Mouse (Mus musculus) lung, adult 2 months (tissue): Measurements from ENCODE around the gene Krtap27-1. TPM values are rescaled to one million over a fixed set of nuclear protein-coding genes. Genes with fewer than 3 reads are reported as not detected.

ENCODE experiments used
- DNase-seq: peaks from one replicate; pipeline ENCODE4 v3.0.0; 2022
- H3K4me1 ChIP-seq: fragments of 200-500 bp; 2 replicates; pipeline ENCODE4 v1.6.1; 2011; ENCODE audit warnings: low read length; ENCODE audit not compliant: control insufficient read depth, insufficient read depth
- H3K4me3 ChIP-seq: fragments of 200-500 bp; replicated peaks from 2 replicates; pipeline ENCODE3; 2011; ENCODE audit warnings: low read depth, mild to moderate bottlenecking, control low read depth, low read length; ENCODE audit errors: extremely low read depth
- CTCF ChIP-seq: fragments of 200-500 bp; IDR thresholded peaks from 2 replicates; pipeline ENCODE4 v1.5.1; 2011; ENCODE audit warnings: mild to moderate bottlenecking, low read length, control low read depth; ENCODE audit not compliant: insufficient read depth
- POLR2A ChIP-seq: fragments of 200-500 bp; IDR thresholded peaks from 2 replicates; pipeline ENCODE4 v1.6.1; 2011; ENCODE audit warnings: low read depth, mild to moderate bottlenecking, control low read depth, low read length, borderline replicate concordance; ENCODE audit errors: extremely low read depth
- WGBS: fragments of 180-500 bp; shearing (Covaris S2); methylation state at CpG from one replicate; pipeline ENCODE4 v1.1.7; 2018; 5-methylcytosine and 5-hydroxymethylcytosine counted together
- polyA plus RNA-seq: library from polyadenylated mRNA; depleted of rRNA; stranded (reverse); fragments of >200 nt; gene quantifications from 2 replicates; pipeline ENCODE4 v1.2.3, GENCODE M21; 2012; rRNA removed

Gene Krtap27-1
- polyA plus RNA-seq, 1 experiment: not detected

DNA sequence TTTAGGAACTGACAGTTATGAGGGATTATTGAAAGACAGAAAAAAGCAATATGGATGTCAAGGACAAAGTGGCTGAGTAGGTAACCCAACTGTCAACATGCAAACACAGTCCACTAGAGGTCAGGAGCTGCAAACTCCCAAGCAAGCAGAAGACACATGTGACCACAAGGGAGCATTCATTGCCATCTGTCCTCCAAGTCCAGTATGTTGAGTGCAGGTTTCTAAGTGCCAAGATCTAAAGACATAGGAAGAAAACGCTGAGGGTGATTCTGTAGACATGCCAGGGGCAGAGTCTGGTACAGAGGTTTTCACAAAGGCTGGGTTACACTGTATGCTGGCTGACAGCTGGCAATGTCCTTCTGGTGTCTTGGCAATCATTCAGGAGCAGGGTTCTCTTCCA, 14.0 kb downstream of the Krtap27-1 start:
- WGBS: 41% methylated on average over 1 of the region's 1 CpGs

DNA sequence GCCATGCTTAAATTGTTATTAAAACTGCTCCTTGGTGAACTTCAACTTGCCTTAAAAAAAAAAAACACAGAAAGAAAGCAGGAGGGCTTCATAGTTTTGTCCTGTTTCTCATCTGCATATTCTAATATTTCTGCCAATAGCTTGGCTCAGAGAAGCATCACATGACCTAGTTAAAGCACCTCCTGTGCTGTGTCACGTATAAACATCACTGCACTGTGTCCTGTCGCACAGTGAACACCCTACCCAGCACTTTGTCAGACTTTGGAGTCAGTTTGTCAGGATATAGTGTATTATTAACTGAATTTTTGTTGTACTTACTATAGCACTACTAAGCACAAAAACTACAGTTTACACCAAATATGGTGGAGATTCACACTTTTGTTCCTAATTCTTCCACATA, 19.5 kb downstream of the Krtap27-1 start:
- DNase-seq: no peak
- WGBS: 54% methylated on average over 2 of the region's 2 CpGs
- TF ChIP-seq POLR2A (no peak), CTCF (no peak)
- Histone ChIP-seq H3K4me3 (no peak overlapping the region), H3K4me1 (no peaks in the 10 kb centered on the region)

More for the DNA sequence above, 14.0 kb downstream of the Krtap27-1 start:
- H3K4me1 ChIP-seq: no peaks in the 10 kb centered on the region
- no peak overlapping the region for H3K4me3 ChIP-seq
- DNase-seq: no peak
- TF ChIP-seq CTCF: no peak
- no peak for TF ChIP-seq POLR2A

DNA sequence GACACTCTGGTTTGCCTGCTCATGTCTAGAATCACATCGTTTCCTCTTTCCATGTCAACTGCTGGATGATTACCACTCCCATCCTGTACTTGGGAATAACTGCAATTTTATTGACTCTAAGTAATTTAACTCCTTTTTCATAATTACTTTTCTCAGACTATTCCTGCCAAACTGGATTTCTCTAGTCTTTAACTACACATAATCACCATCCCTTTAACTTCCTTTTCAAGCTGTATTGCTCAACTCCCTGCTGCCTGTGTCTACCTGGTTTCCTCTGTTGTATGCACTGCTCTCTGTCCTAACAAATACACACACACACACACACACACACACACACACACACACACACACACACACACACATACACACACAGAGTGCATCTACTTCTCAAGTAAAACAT, 20.4 kb downstream of the Krtap27-1 start:
- WGBS: 46% methylated on average over 1 of the region's 1 CpGs
- no peak overlapping the region for H3K4me3 ChIP-seq
- DNase-seq: no peak
- no peaks in the 10 kb centered on the region for H3K4me1 ChIP-seq
- TF ChIP-seq POLR2A: no peak
- TF ChIP-seq CTCF: no peak

DNA sequence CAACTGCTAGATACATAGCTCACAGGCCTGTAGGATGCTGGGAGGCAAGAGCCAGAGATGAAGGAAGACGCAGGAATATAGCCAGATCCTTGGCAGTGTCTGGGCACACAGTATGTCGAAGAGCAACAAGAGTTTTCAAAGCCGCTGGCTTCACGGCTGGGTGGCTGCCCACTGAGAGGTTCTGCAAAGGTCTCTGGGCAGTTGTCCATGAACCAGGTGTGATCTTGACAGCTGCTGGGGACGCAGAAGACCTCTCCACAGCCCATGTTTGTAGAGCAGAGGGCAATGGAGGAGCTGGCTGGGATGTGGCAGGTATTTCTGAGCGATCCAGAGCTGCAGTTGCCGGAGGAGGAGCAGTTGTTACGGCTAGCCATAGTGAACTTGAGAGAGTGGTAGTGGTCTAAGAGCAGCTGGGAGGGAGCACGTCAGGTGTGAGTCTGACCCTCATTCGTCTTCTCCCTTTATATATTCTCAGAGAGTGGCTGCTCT, 24.1 kb downstream of the Krtap27-1 start, which contains the start of gene Krtap26-1:
Krtap26-1 (minus strand) TSS at position 439 of the 489 bp plus-strand sequence.
- no peak within 1 kb of the TSS for H3K4me3 ChIP-seq
- no peaks in the 10 kb centered on the region for H3K4me1 ChIP-seq
- no peak for TF ChIP-seq CTCF
- no peak for TF ChIP-seq POLR2A
- 87% methylated on average over 10 of the region's 10 CpGs for WGBS
- no peak for DNase-seq

DNA sequence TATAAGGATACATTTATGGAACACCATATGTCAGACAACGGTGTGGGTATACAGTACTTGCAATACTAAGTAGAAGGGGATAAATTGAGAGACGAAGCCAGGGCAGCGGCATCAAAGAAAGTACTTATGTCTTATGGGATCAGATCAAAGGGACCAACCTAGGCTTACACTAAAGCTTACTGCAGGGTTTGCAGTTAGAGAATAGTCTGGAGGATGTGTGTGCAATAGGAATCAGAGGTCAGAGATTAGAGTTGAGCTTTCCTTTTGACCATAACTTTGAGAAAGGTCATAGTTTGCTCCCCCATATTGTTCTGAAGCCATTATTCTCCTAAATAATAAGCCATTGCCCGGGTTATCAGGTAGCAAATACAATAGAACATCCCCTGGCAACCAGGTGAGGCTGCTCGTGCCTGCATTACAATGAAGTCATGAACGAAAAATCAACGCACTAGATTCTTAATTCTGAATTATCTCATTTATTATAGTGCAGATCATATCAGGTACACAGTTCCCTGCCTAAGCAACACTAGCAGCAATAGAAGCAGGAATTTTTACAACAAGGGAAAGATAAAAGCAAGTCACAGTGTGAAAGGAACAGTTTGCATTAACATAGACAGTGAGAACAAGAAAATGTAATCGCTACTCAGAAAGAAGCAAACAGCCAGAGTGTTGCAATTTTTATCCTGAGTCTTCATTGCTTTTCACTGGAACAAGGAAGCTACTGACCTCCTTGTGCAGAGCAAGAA, 24.9 kb downstream of the Krtap27-1 start:
- 71% methylated on average over 8 of the region's 8 CpGs for WGBS
- H3K4me1 ChIP-seq: no peaks in the 10 kb centered on the region
- TF ChIP-seq POLR2A (no peak), CTCF (no peak)
- no peak overlapping the region for H3K4me3 ChIP-seq
- no peak for DNase-seq

DNA sequence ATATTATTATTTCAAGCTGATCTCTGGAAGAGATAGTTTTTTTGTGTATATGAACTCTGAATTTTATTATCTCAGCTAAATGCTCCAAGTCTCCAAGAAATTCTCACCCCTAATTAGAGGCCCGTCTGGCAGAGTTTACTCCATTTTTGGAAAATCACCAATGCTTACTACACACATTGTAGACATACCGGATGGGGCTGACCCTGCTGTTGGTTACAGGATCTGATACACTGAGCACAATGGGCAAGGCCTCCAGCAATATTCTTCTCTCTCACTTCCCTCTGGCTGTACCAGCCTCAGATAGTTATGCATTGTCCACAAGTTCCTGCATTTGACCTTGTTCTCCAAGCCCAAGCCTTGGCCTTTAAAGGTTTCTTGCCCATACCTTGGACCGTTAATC, 31.4 kb downstream of the Krtap27-1 start:
- TF ChIP-seq POLR2A: no peak
- TF ChIP-seq CTCF: no peak
- DNase-seq: no peak
- H3K4me3 ChIP-seq: no peak overlapping the region
- H3K4me1 ChIP-seq: no peaks in the 10 kb centered on the region
- 64% methylated on average over 3 of the region's 3 CpGs for WGBS

DNA sequence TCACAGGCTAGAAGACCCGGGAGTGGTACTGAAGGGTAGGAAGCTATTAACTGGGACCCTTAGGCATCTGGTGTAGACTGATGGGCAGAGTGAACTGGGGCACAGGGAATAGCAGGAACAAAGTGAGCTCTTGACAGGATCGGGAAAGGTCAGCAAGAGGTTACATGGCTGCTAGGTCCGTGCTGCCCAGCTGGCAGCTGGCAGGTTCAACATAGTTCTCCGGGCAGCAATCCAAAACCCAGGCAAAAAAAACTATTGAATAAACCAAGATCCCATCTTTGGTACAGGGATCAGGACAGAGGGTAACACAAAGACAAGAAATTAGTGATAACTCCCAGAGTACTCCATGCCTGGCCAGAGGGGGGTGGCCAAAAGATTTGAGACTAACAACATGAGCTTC, 36.3 kb downstream of the Krtap27-1 start:
- Histone ChIP-seq H3K4me1 (no peaks in the 10 kb centered on the region), H3K4me3 (no peak overlapping the region)
- DNase-seq: no peak
- WGBS: 23% methylated on average over 4 of the region's 4 CpGs
- TF ChIP-seq POLR2A: no peak
- TF ChIP-seq CTCF: no peak

DNA sequence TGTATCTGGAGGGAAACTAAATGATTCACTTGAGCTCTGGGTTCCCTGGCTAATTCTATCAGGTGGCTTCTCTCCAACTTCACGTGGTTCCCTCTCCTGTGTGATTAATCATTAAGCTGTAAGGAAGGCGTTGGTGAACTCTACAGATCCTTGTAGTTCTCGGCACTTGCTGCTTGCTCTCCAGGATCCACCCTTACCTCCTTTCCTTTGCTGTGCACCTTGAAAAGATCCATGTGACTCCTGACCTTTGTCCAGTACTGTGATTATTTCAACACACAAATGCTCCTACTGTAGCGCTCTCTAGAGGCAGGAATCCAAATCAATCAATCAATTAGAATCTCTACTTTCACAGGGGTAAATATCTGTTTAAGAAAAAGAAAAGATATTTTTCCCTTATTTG, 40.0 kb downstream of the Krtap27-1 start:
- Histone ChIP-seq H3K4me1 (no peaks in the 10 kb centered on the region), H3K4me3 (no peak overlapping the region)
- TF ChIP-seq POLR2A (no peak), CTCF (no peak)
- WGBS: 48% methylated on average over 4 of the region's 4 CpGs
- DNase-seq: no peak

DNA sequence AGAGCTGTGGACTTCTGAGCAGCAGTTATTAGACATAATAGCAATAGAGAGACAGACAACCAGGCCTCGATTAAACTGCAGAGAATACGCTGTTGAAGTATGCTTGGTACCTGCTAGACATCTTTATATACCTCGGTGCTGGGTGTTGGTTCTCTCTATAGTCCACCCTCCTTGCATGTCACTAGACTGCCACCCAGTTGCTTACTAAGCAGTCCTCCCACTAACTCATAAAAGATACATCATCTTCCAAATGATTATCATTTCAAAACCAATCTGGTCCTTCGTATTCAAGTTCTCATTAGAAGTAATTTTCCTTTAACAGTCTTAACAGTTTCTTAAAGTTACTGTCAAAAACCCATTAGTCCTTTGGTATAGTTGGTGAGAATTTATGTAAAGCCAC, 43.9 kb downstream of the Krtap27-1 start, which contains the start of gene 2310079G19Rik:
2310079G19Rik (minus strand) TSS at position 101 of the 400 bp plus-strand sequence.
- no peak for DNase-seq
- TF ChIP-seq POLR2A (no peak), CTCF (no peak)
- Histone ChIP-seq H3K4me3 (no peak within 1 kb of the TSS), H3K4me1 (no peaks in the 10 kb centered on the region)
- WGBS: 93% methylated on average over 4 of the region's 4 CpGs

Other genes with a start within 250 kb of the Krtap27-1 start
- gene Cldn17, start 164.7 kb downstream of the Krtap27-1 start, polyA plus RNA-seq: 8.6 TPM in 1 of 2 replicates, not detected in the other
- 2.1 and 3.5 TPM in 2 replicates for gene Cldn8, start 108.5 kb downstream of the Krtap27-1 start, polyA plus RNA-seq
- gene Krtap24-1, start 59.4 kb downstream of the Krtap27-1 start, polyA plus RNA-seq: not detected in 2 replicates
- gene 2310079G19Rik, start 44.0 kb downstream of the Krtap27-1 start, polyA plus RNA-seq: 0.32 TPM in 1 of 2 replicates, not detected in the other
- gene Krtap26-1, start 23.9 kb downstream of the Krtap27-1 start, polyA plus RNA-seq: not detected in 2 replicates
- gene 2310061N02Rik, start 36.3 kb upstream of the Krtap27-1 start, polyA plus RNA-seq: not detected in 2 replicates
- gene Krtap13-1, start 57.2 kb upstream of the Krtap27-1 start, polyA plus RNA-seq: not detected in 2 replicates
- not detected in 2 replicates for gene Krtap13, start 80.0 kb upstream of the Krtap27-1 start, polyA plus RNA-seq
- not detected in 2 replicates for gene 2310034C09Rik, start 87.2 kb upstream of the Krtap27-1 start, polyA plus RNA-seq
- gene 2310057N15Rik, start 102.5 kb upstream of the Krtap27-1 start, polyA plus RNA-seq: not detected in 2 replicates
- gene Gm5965, start 106.2 kb upstream of the Krtap27-1 start, polyA plus RNA-seq: not detected in 2 replicates
- gene Gm20741, start 140.5 kb upstream of the Krtap27-1 start, polyA plus RNA-seq: not detected in 2 replicates
- gene Krtap15, start 148.5 kb upstream of the Krtap27-1 start, polyA plus RNA-seq: not detected in 2 replicates
- not detected in 2 replicates for gene Krtap14, start 154.5 kb upstream of the Krtap27-1 start, polyA plus RNA-seq
- not detected in 2 replicates for gene Krtap19-1, start 197.7 kb upstream of the Krtap27-1 start, polyA plus RNA-seq
- not detected in 2 replicates for gene Krtap19-2, start 202.6 kb upstream of the Krtap27-1 start, polyA plus RNA-seq
- gene Krtap19-3, start 206.4 kb upstream of the Krtap27-1 start, polyA plus RNA-seq: not detected in 2 replicates
- gene Krtap19-4, start 213.4 kb upstream of the Krtap27-1 start, polyA plus RNA-seq: not detected in 2 replicates
- not detected in 2 replicates for gene Krtap19-5, start 224.8 kb upstream of the Krtap27-1 start, polyA plus RNA-seq